Comparison of ENCODE assay signal across 8 mouse cellular contexts in the genomic region with DNA sequence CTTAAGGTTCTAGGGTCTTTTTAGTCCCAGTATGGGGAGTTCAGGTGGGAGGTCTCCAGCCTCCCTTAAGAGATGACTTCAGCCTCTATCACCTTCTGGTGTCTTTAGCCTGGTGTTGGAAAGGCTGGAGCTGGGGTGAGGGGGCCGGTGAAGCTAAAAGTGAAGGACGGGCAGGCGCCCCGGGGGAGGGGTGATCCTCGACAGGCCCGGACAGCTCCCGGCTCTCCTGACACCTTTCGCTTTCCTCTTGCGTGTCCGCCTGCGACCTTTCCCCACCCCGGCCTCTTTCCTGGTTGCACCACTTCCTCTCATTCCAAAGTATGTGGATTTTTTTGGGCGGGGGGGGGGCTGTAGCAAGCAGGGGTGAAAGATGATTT. TPM values are rescaled to one million over a fixed set of nuclear protein-coding genes. Genes with fewer than 3 reads are reported as not detected.
DNase-seq lines count a peak whose midpoint lies in the region; ATAC-seq and TF ChIP-seq lines count a peak whose summit lies in the region.

No protein-coding gene starts in this region.

- ATAC-seq in intestine, postnatal 0 days: no peak
- no peak for ATAC-seq in neural tube, embryonic 15.5 days (ENCODE audit: low FRiP score)
- no peak for ATAC-seq in megakaryocyte progenitor cell, adult 5-6 weeks (replicated peaks; ENCODE audit: poor library complexity)

- DNase-seq in cerebellum, adult 2 months: no peak
- DNase-seq in cerebellum, postnatal 4 days (ENCODE audit: low spot score in 2 of 2): no peak
- no peak for DNase-seq in spleen, adult 2 months (ENCODE audit: low read depth in 1 of 2, low spot score in 2 of 2)
- DNase-seq in spleen, postnatal 14 days (ENCODE audit: low spot score in 2 of 2): no peak
- DNase-seq in layer of hippocampus, postnatal 14 days (ENCODE audit: low spot score in 2 of 2): no peak

- no peaks in the 10 kb centered on the region; the same call in 1 of the 2 replicates for H3K27me3 ChIP-seq in cerebellum, adult 2 months (ENCODE audit: control insufficient read depth, insufficient read depth, low read length)
- H3K27me3 ChIP-seq in spleen, adult 2 months (ENCODE audit: control insufficient read depth, insufficient read depth, low read length): peaks cover 8% of the 10 kb centered on the region
- H3K27me3 ChIP-seq in intestine, postnatal 0 days (replicated peaks; ENCODE audit: control insufficient read depth, insufficient read depth, low read length): no peaks in the 10 kb centered on the region
- H3K27me3 ChIP-seq in neural tube, embryonic 15.5 days (replicated peaks): peaks cover 58% of the 10 kb centered on the region

- no peak for TF ChIP-seq CTCF in cerebellum, adult 2 months (IDR thresholded peaks at IDR 0.05; ENCODE audit: borderline replicate concordance, insufficient read depth, low read depth, low read length)
- TF ChIP-seq CTCF in spleen, adult 2 months (IDR thresholded peaks at IDR 0.05; ENCODE audit: extremely low read depth, insufficient read depth, insufficient read length, insufficient replicate concordance): no peak
- TF ChIP-seq CTCF in intestine, postnatal 0 days (IDR thresholded peaks at IDR 0.05; ENCODE audit: low read depth): no peak

- peak overlapping the region; percentile 91 for H3K4me2 ChIP-seq in intestine, postnatal 0 days (replicated peaks; ENCODE audit: low read depth)
- H3K4me2 ChIP-seq in neural tube, embryonic 15.5 days: peak overlapping the region; percentile 99

- no peak overlapping the region for H3K27ac ChIP-seq in cerebellum, adult 2 months (ENCODE audit: insufficient read depth, low read length)
- peak overlapping the region; percentile 24; the same call in 1 of the 2 replicates for H3K27ac ChIP-seq in spleen, adult 2 months (ENCODE audit: insufficient read depth, low read length)
- H3K27ac ChIP-seq in intestine, postnatal 0 days (ENCODE audit: low read depth, low read length): no peak overlapping the region
- H3K27ac ChIP-seq in neural tube, embryonic 15.5 days (replicated peaks): no peak overlapping the region

- no peak for TF ChIP-seq POLR2A in cerebellum, adult 2 months (IDR thresholded peaks at IDR 0.05; ENCODE audit: borderline replicate concordance, insufficient read depth, low read length)
- no peak for TF ChIP-seq POLR2A in spleen, adult 2 months (IDR thresholded peaks at IDR 0.05; ENCODE audit: low read depth, low read length)

- WGBS in cerebellum, adult 2 months: 25% methylated on average over 13 of the region's 13 CpGs
- WGBS in spleen, adult 2 months: 23% methylated on average over 13 of the region's 13 CpGs
- 9% methylated on average over 13 of the region's 13 CpGs for WGBS in intestine, postnatal 0 days
- 7% methylated on average over 13 of the region's 13 CpGs for WGBS in neural tube, embryonic 15.5 days

- H3K9ac ChIP-seq in intestine, postnatal 0 days (ENCODE audit: low read depth, low read length): no peak overlapping the region
- no peak overlapping the region for H3K9ac ChIP-seq in neural tube, embryonic 15.5 days (replicated peaks)

- no peaks in the 10 kb centered on the region for H3K9me3 ChIP-seq in intestine, postnatal 0 days (ENCODE audit: control insufficient read depth)
- H3K9me3 ChIP-seq in neural tube, embryonic 15.5 days (replicated peaks): no peaks in the 10 kb centered on the region

- H3K4me1 ChIP-seq in cerebellum, adult 2 months (ENCODE audit: control insufficient read depth, insufficient read depth, low read length): no peaks in the 10 kb centered on the region
- peaks cover 4% of the 10 kb centered on the region; the same call in 1 of the 2 replicates for H3K4me1 ChIP-seq in spleen, adult 2 months (ENCODE audit: control insufficient read depth, insufficient read depth, insufficient read length)
- peaks cover 17% of the 10 kb centered on the region for H3K4me1 ChIP-seq in intestine, postnatal 0 days (replicated peaks; ENCODE audit: control insufficient read depth, insufficient read depth, low read length)
- peaks cover 21% of the 10 kb centered on the region for H3K4me1 ChIP-seq in neural tube, embryonic 15.5 days

- H3K36me3 ChIP-seq in spleen, adult 2 months (ENCODE audit: control insufficient read depth, insufficient read depth, low read length): no peaks in the 10 kb centered on the region
- H3K36me3 ChIP-seq in intestine, postnatal 0 days (ENCODE audit: control insufficient read depth, insufficient read depth): peaks cover 9% of the 10 kb centered on the region; the same call in 1 of the 2 replicates
- H3K36me3 ChIP-seq in neural tube, embryonic 15.5 days: no peaks in the 10 kb centered on the region

- H3K4me3 ChIP-seq in cerebellum, adult 2 months (replicated peaks; ENCODE audit: insufficient read depth, low read depth, low read length): peak overlapping the region; percentile 52
- H3K4me3 ChIP-seq in spleen, adult 2 months (ENCODE audit: extremely low read depth, insufficient read depth, insufficient read length): peak overlapping the region; percentile 59; the same call in 1 of the 2 replicates
- H3K4me3 ChIP-seq in intestine, postnatal 0 days (ENCODE audit: low read depth, low read length): peak overlapping the region; percentile 64
- peak overlapping the region; percentile 51 for H3K4me3 ChIP-seq in neural tube, embryonic 15.5 days (replicated peaks)

RNA-seq across cellular contexts. Expression of gene Lif, which starts 9.8 kb away (rescaled TPM):
- polyA plus RNA-seq in cerebellum, adult 2 months (2012; rRNA removed): 0.15 and 0.41 TPM in 2 replicates
- polyA plus RNA-seq in spleen, adult 2 months (2012; rRNA removed): 0.95 and 1.6 TPM in 2 replicates
- polyA plus RNA-seq in intestine, postnatal 0 days (2015; fragmentation: Nextera tagmentation; extraction: Ambion mirVana): 0.92 and 1.2 TPM in 2 replicates
- 0.04 and 0.11 TPM in 2 replicates for polyA plus RNA-seq in neural tube, embryonic 15.5 days (2015; fragmentation: Nextera tagmentation; extraction: Ambion mirVana)
- under 1 TPM; 0.69 to 0.78 TPM for total RNA-seq in layer of hippocampus, postnatal 14 days (2021)
- total RNA-seq in megakaryocyte progenitor cell, adult 5-6 weeks (2015): 0.12 and 1.4 TPM in 2 replicates
- 0.20 and 0.37 TPM in 2 replicates for total RNA-seq in megakaryocyte progenitor cell, adult 5-6 weeks (2017)

RNA-seq across cellular contexts. Expression of gene Osm, which starts 31.0 kb away (rescaled TPM):
- 0.03 TPM in 1 of 2 replicates, not detected in the other for polyA plus RNA-seq in cerebellum, adult 2 months (2012; rRNA removed)
- 3.3 and 3.7 TPM in 2 replicates for polyA plus RNA-seq in spleen, adult 2 months (2012; rRNA removed)
- 0.08 and 0.20 TPM in 2 replicates for polyA plus RNA-seq in intestine, postnatal 0 days (2015; fragmentation: Nextera tagmentation; extraction: Ambion mirVana)
- 0.73 TPM in 1 of 2 replicates, not detected in the other for polyA plus RNA-seq in neural tube, embryonic 15.5 days (2015; fragmentation: Nextera tagmentation; extraction: Ambion mirVana)
- not detected for total RNA-seq in layer of hippocampus, postnatal 14 days (2021)
- 11.4 and 20.2 TPM in 2 replicates for total RNA-seq in megakaryocyte progenitor cell, adult 5-6 weeks (2015)
- 8.4 and 26.8 TPM in 2 replicates for total RNA-seq in megakaryocyte progenitor cell, adult 5-6 weeks (2017)

RNA-seq across cellular contexts. Expression of gene Castor1, which starts 49.2 kb away (rescaled TPM):
- polyA plus RNA-seq in cerebellum, adult 2 months (2012; rRNA removed): 5.1 and 5.6 TPM in 2 replicates
- 9.9 and 11.4 TPM in 2 replicates for polyA plus RNA-seq in spleen, adult 2 months (2012; rRNA removed)
- polyA plus RNA-seq in intestine, postnatal 0 days (2015; fragmentation: Nextera tagmentation; extraction: Ambion mirVana): 10.3 and 14.7 TPM in 2 replicates
- polyA plus RNA-seq in neural tube, embryonic 15.5 days (2015; fragmentation: Nextera tagmentation; extraction: Ambion mirVana): 5.5 and 17.4 TPM in 2 replicates
- 1 to 10 TPM; 6.3 to 9.1 TPM for total RNA-seq in layer of hippocampus, postnatal 14 days (2021)
- 0.59 and 0.61 TPM in 2 replicates for total RNA-seq in megakaryocyte progenitor cell, adult 5-6 weeks (2015)
- 0.42 and 0.47 TPM in 2 replicates for total RNA-seq in megakaryocyte progenitor cell, adult 5-6 weeks (2017)
